Mouse (Mus musculus) heart, embryonic 12.5 days (tissue): ENCODE data around the gene Ppip5k1. TPM values are rescaled to one million over a fixed set of nuclear protein-coding genes. Genes with fewer than 3 reads are reported as not detected.
A peak's percentile ranks its signal among the peaks of the same experiment; 100 is the strongest.

ENCODE experiments used
- ATAC-seq: fragments of 200-750 bp; cut with Nextera tagmentation; 2 replicates; pipeline ENCODE4 v1.8.0; 2017; ENCODE audit warnings: moderate TSS enrichment, moderate library complexity; ENCODE audit not compliant: insufficient number of reproducible peaks, low FRiP score
- H3K27ac ChIP-seq: fragments of 300-500 bp; sonication (generic); 2 replicates; pipeline ENCODE4 v1.5.1; 2016; ENCODE audit warnings: mild to moderate bottlenecking, moderate library complexity; ENCODE audit not compliant: poor library complexity, severe bottlenecking
- H3K27me3 ChIP-seq: fragments of 300-500 bp; sonication (generic); replicated peaks from 2 replicates; pipeline ENCODE4 v1.6.1; 2016; ENCODE audit warnings: mild to moderate bottlenecking, moderate library complexity
- H3K36me3 ChIP-seq: fragments of 300-500 bp; sonication (generic); 2 replicates; pipeline ENCODE4 v1.6.1; 2016; ENCODE audit warnings: mild to moderate bottlenecking, moderate library complexity
- H3K4me1 ChIP-seq: fragments of 300-500 bp; sonication (generic); replicated peaks from 2 replicates; pipeline ENCODE4 v1.6.1; 2016; ENCODE audit warnings: mild to moderate bottlenecking
- H3K4me2 ChIP-seq: fragments of 300-500 bp; sonication (generic); 2 replicates; pipeline ENCODE4 v1.6.1; 2016; ENCODE audit warnings: mild to moderate bottlenecking, moderate library complexity
- H3K4me3 ChIP-seq: fragments of 300-500 bp; sonication (generic); 2 replicates; pipeline ENCODE4 v1.5.1; 2016; ENCODE audit warnings: mild to moderate bottlenecking
- H3K9ac ChIP-seq: fragments of 300-500 bp; sonication (generic); 2 replicates; pipeline ENCODE4 v1.6.1; 2016; ENCODE audit warnings: mild to moderate bottlenecking, moderate library complexity
- H3K9me3 ChIP-seq: fragments of 300-500 bp; sonication (generic); replicated peaks from 2 replicates; pipeline ENCODE4 v1.6.1; 2016; ENCODE audit warnings: mild to moderate bottlenecking, moderate library complexity
- WGBS: fragments of 180-500 bp; shearing (Covaris S2); methylation state at CpG from one replicate; pipeline ENCODE4 v1.1.7; 2016; 5-methylcytosine and 5-hydroxymethylcytosine counted together
- polyA plus RNA-seq: library from polyadenylated mRNA; unstranded; fragments of >200 nt; fragmentation: Nextera tagmentation; extraction: Ambion mirVana; gene quantifications from 2 replicates; pipeline ENCODE4 v1.2.1, GENCODE M21; 2016

Ppip5k1 gene
- polyA plus RNA-seq, 1 experiment from 2014 or later = 11.2 TPM

GRCm38 (mm10) chr2:121299471-121299870 lies 55.7 kb downstream of the Ppip5k1 start:
- no peak for ATAC-seq
- no peaks in the 10 kb centered on the region for H3K9me3 ChIP-seq
- H3K36me3 ChIP-seq = peaks cover 51% of the 10 kb centered on the region
- no peak overlapping the region for H3K27ac ChIP-seq
- peaks cover 57% of the 10 kb centered on the region for H3K27me3 ChIP-seq
- WGBS = 72% methylated on average over 17 of the region's 17 CpGs
- no peak overlapping the region for H3K9ac ChIP-seq
- H3K4me3 ChIP-seq = no peak overlapping the region
- H3K4me1 ChIP-seq = peaks cover 42% of the 10 kb centered on the region
- no peak overlapping the region for H3K4me2 ChIP-seq

- H3K9ac ChIP-seq = peak overlapping the region; percentile 37; the same call in 1 of the 2 replicates
- H3K27me3 ChIP-seq = peaks cover 56% of the 10 kb centered on the region
- ATAC-seq = no peak
- no peak overlapping the region for H3K27ac ChIP-seq
- H3K9me3 ChIP-seq = no peaks in the 10 kb centered on the region
- H3K4me2 ChIP-seq = peak overlapping the region; percentile 70
- H3K4me1 ChIP-seq = peaks cover 54% of the 10 kb centered on the region
- H3K4me3 ChIP-seq = 0 out of 2 replicates have a peak overlapping the region, but pooled peaks have one; percentile 4
- WGBS = 4% methylated on average over 8 of the region's 8 CpGs
- peaks cover 38% of the 10 kb centered on the region for H3K36me3 ChIP-seq
Observed at GRCm38 (mm10) chr2:121298131-121298530, 57.1 kb downstream of the Ppip5k1 start.

DNA sequence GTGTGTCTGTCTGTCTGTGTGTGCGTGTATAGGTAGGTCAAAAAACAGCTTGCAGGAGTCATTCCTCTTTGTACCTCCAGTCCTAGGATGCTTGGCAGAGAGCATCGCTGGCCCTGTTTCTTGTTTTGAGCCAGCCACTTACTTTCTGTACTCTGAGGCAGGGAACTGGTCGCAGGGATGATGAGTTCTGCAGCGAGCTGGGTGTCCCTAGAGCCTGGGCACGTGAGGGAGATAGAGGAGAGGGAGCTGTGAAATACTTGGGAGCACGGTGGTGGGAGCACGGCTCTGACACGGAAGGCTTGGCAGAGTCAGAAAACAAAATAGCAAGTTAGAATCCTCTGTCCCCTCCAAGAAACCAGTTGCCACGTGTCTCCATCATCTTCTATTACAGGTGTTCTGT lies 57.5 kb downstream of the Ppip5k1 start:
- Histone ChIP-seq H3K36me3 (peaks cover 34% of the 10 kb centered on the region), H3K4me1 (peaks cover 56% of the 10 kb centered on the region), H3K4me3 (0 out of 2 replicates have a peak overlapping the region, but pooled peaks have one; percentile 4), H3K27me3 (peaks cover 56% of the 10 kb centered on the region), H3K9me3 (no peaks in the 10 kb centered on the region), H3K27ac (no peak overlapping the region), H3K4me2 (peak overlapping the region; percentile 70), H3K9ac (0 out of 2 replicates have a peak overlapping the region, but pooled peaks have one; percentile 37)
- WGBS = 7% methylated on average over 9 of the region's 9 CpGs
- no peak for ATAC-seq

GRCm38 (mm10) chr2:121296754-121297231 lies 58.4 kb downstream of the Ppip5k1 start:
- Histone ChIP-seq H3K4me2 (peak overlapping the region; percentile 70), H3K9me3 (no peaks in the 10 kb centered on the region), H3K9ac (peak overlapping the region; percentile 68), H3K27ac (no peak overlapping the region), H3K27me3 (peaks cover 56% of the 10 kb centered on the region), H3K4me1 (peaks cover 56% of the 10 kb centered on the region), H3K36me3 (peaks cover 26% of the 10 kb centered on the region), H3K4me3 (peak overlapping the region; percentile 57)
- WGBS = 16% methylated on average over 6 of the region's 6 CpGs
- no peak for ATAC-seq

- Histone ChIP-seq H3K9me3 (no peaks in the 10 kb centered on the region), H3K4me3 (peak overlapping the region; percentile 57), H3K27me3 (peaks cover 55% of the 10 kb centered on the region), H3K27ac (peak overlapping the region; percentile 83), H3K4me2 (peak overlapping the region; percentile 70), H3K9ac (peak overlapping the region; percentile 68), H3K4me1 (peaks cover 56% of the 10 kb centered on the region), H3K36me3 (peaks cover 21% of the 10 kb centered on the region)
- ATAC-seq = peak; percentile 12; the same call in 1 of the 2 replicates
- WGBS = under 1% methylated on average over 15 of the region's 15 CpGs
Observed at GRCm38 (mm10) chr2:121295608-121296571, 59.3 kb downstream of the Ppip5k1 start.

DNA sequence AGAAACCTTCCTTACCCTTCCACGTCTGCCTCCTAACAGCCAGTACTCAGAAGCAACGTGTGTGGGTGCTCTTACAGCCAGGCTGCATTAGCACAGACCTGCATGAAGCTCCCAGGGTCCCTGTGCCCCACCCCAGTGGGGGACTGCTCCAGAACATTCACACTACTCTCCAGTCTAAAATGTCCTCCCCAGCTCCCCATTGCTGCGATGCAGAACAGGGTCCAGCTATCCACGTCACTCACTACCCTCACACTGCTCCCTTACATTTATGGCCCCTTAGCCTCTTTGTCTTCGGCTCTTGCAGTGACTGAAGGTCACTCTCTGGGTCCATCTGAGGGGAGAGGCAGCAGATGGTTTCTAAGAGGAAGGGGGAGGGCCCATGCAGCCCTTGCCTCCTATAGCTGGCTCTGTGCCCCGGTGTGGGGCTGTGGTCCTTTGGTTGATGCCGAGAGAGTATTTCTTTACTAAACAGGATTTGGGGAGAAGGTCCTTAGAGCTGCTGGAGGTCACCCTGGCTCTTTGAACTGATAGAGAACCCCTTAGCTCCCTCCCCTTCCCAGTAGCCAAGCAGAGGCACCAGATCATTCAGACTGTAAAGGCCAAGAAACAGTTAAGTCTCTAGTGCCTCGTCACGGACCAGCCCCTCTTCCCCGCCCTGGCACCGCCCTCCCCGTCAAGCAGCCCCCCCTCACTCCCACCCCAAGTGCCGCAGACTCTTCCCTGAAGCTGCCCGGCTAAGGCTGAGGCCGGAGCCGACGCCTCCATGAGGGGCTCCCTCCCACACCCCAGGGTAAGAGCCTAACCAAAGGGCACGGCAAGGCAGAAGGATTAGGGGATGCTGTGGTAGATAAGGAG lies 60.2 kb downstream of the Ppip5k1 start:
- H3K4me3 ChIP-seq = peak overlapping the region; percentile 57
- ATAC-seq = peak; percentile 54
- H3K4me2 ChIP-seq = peak overlapping the region; percentile 70
- peaks cover 56% of the 10 kb centered on the region for H3K27me3 ChIP-seq
- H3K27ac ChIP-seq = peak overlapping the region; percentile 83
- H3K9me3 ChIP-seq = no peaks in the 10 kb centered on the region
- H3K9ac ChIP-seq = peak overlapping the region; percentile 68
- under 1% methylated on average over 18 of the region's 18 CpGs for WGBS
- peaks cover 12% of the 10 kb centered on the region for H3K36me3 ChIP-seq
- H3K4me1 ChIP-seq = peaks cover 58% of the 10 kb centered on the region

GRCm38 (mm10) chr2:121294182-121294581 lies 61.0 kb downstream of the Ppip5k1 start:
- peak; percentile 27; the same call in 1 of the 2 replicates for ATAC-seq
- H3K4me1 ChIP-seq = peaks cover 61% of the 10 kb centered on the region
- peak overlapping the region; percentile 83 for H3K27ac ChIP-seq
- no peaks in the 10 kb centered on the region for H3K9me3 ChIP-seq
- 11% methylated on average over 4 of the region's 4 CpGs for WGBS
- peak overlapping the region; percentile 57 for H3K4me3 ChIP-seq
- H3K27me3 ChIP-seq = peaks cover 52% of the 10 kb centered on the region
- H3K9ac ChIP-seq = peak overlapping the region; percentile 68
- peaks cover 4% of the 10 kb centered on the region for H3K36me3 ChIP-seq
- H3K4me2 ChIP-seq = peak overlapping the region; percentile 70

GRCm38 (mm10) chr2:121292316-121293013 lies 62.7 kb downstream of the Ppip5k1 start:
- H3K4me1 ChIP-seq = peaks cover 50% of the 10 kb centered on the region
- ATAC-seq = no peak
- no peaks in the 10 kb centered on the region for H3K36me3 ChIP-seq
- no peak overlapping the region for H3K27ac ChIP-seq
- H3K4me3 ChIP-seq = no peak overlapping the region
- no peak overlapping the region for H3K4me2 ChIP-seq
- H3K27me3 ChIP-seq = peaks cover 43% of the 10 kb centered on the region
- H3K9me3 ChIP-seq = no peaks in the 10 kb centered on the region
- WGBS = 66% methylated on average over 5 of the region's 5 CpGs
- H3K9ac ChIP-seq = no peak overlapping the region

DNA sequence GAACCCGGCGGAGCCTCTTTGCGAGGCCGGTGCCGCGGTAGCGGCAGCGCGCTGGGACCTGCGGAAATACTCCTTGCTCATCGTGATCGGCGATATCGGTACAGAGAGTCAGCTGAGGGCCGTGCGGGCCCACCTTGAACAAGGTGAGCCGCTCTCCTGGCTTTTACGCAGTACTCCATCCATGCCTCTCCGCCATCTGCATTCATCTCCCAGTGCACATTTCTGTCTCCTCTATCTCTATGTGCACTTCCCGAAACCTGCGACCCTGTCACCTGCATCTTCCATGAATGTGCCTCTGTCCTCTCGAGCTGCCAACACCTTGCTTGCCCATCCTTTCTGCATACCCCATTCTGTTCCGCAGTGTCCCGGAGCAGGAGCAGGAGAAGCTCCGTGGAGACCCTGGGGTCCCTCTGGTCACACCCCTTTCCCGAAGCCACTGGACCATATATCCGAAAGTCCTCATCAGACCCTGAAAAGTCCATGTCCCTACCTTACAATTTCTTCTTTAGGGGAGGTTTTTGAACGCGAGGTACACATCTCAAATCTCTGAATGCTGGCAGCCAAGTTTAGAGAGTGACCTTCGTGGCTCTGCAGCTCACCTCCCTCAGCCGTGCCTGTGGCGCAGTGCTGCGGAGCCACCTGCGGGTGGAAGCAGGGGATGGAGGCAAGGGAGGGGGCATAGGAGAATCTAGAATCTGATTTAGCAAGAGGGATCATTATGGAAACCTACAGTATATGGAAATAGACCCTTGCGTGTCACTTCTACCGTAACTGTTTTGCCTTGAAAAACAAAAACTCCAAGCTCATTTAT lies 65.3 kb downstream of the Ppip5k1 start:
- no peaks in the 10 kb centered on the region for H3K36me3 ChIP-seq
- peak overlapping the region; percentile 97 for H3K4me2 ChIP-seq
- H3K9ac ChIP-seq = peak overlapping the region; percentile 64
- peaks cover 31% of the 10 kb centered on the region for H3K27me3 ChIP-seq
- H3K4me1 ChIP-seq = peaks cover 25% of the 10 kb centered on the region
- 0 out of 2 replicates have a peak, but pooled peaks have one; percentile 3 for ATAC-seq
- no peak overlapping the region for H3K27ac ChIP-seq
- H3K9me3 ChIP-seq = no peaks in the 10 kb centered on the region
- WGBS = 5% methylated on average over 36 of the region's 36 CpGs
- H3K4me3 ChIP-seq = peak overlapping the region; percentile 62
